Comparison of ENCODE assay signal across 10 mouse cellular contexts in the genomic region with DNA sequence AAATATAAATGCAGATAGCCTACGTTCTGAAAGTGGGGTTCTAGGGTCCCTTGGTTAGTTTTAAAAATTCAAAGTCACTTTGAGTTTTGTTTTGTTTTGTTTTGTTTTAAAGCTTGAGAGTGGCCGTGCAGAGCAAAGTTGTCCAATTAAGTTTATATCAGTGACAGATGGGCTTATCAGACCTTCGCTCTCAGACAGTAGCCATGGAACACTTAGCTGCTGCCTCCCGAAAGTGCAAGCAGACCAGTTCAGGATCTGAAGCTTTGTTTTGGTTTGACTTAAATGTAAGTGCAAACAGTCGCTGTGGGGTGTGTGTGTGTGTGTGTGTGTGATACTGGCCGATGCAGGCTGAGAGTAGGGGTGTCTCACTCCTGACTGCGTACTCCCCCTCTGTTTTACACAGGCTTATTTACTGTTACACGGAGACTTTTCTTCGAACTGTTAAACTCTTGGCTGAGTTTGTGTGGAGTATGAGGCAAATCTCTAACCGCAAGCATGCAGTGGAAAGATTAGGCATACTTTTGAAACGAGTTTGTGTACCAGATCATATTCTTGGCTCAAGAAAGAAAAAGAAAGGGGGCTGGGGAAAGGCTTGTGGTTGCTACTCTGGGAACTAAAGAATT. TPM values are rescaled to one million over a fixed set of nuclear protein-coding genes. Genes with fewer than 3 reads are reported as not detected.
DNase-seq lines count a peak whose midpoint lies in the region; ATAC-seq lines count a peak whose summit lies in the region.
"Had no signal": no experiment of that assay in that cellular context is flagged by ENCODE, and none has a peak within 500 bp of the region (broad histone marks: within the 10 kb centered on the region; RNA-seq: fewer than 3 reads in every experiment).

No protein-coding gene starts in this region.

- no peaks in the 10 kb centered on the region for H3K4me1 ChIP-seq in midbrain, embryonic 14.5 days (ENCODE audit: control insufficient read depth, insufficient read depth, low read length)
- H3K4me1 ChIP-seq in forebrain, embryonic 15.5 days: no peaks in the 10 kb centered on the region

- no peak overlapping the region for H3K4me2 ChIP-seq in midbrain, embryonic 14.5 days (ENCODE audit: low read length)
- no peak overlapping the region for H3K4me2 ChIP-seq in forebrain, embryonic 15.5 days (replicated peaks)

- no peak overlapping the region for H3K27ac ChIP-seq in midbrain, embryonic 14.5 days (replicated peaks; ENCODE audit: low read depth, low read length)
- no peak overlapping the region for H3K27ac ChIP-seq in forebrain, embryonic 15.5 days (replicated peaks)

- no peaks in the 10 kb centered on the region for H3K36me3 ChIP-seq in midbrain, embryonic 14.5 days (ENCODE audit: control insufficient read depth, insufficient read depth, low read length)
- H3K36me3 ChIP-seq in forebrain, embryonic 15.5 days: no peaks in the 10 kb centered on the region

- no peak overlapping the region for H3K4me3 ChIP-seq in midbrain, embryonic 14.5 days (replicated peaks; ENCODE audit: low read depth, low read length)
- no peak overlapping the region for H3K4me3 ChIP-seq in forebrain, embryonic 15.5 days

- no peaks in the 10 kb centered on the region for H3K9me3 ChIP-seq in midbrain, embryonic 14.5 days (ENCODE audit: control insufficient read depth, low read length)
- H3K9me3 ChIP-seq in forebrain, embryonic 15.5 days: no peaks in the 10 kb centered on the region

- 88% methylated on average over 11 of the region's 11 CpGs for WGBS in midbrain, embryonic 14.5 days
- WGBS in forebrain, embryonic 15.5 days: 86% methylated on average over 11 of the region's 11 CpGs

- peak; percentile 51 to 64 for DNase-seq in heart, adult 9 months (ENCODE audit: low spot score in 2 of 2)
- DNase-seq in heart, postnatal 36 days: no peak
- DNase-seq in kidney, postnatal 14 days: peak; percentile 53
- no peak for DNase-seq in midbrain, embryonic 14.5 days
- no peak for DNase-seq in c-Kit-positive CD71-positive TER-119-positive erythroid progenitor cells, embryonic 14.5 days (ENCODE audit: low spot score)

- H3K9ac ChIP-seq in midbrain, embryonic 14.5 days (replicated peaks; ENCODE audit: low read length): no peak overlapping the region
- no peak overlapping the region for H3K9ac ChIP-seq in forebrain, embryonic 15.5 days (replicated peaks)

- H3K27me3 ChIP-seq in midbrain, embryonic 14.5 days (ENCODE audit: control insufficient read depth, insufficient read depth, low read length): no peaks in the 10 kb centered on the region
- no peaks in the 10 kb centered on the region for H3K27me3 ChIP-seq in forebrain, embryonic 15.5 days

- intact Hi-C loops in heart, postnatal 36 days (cut with DNase I): no loop called here

- 0 out of 2 replicates have a peak, but pooled peaks have one; percentile 29 for ATAC-seq in common myeloid progenitor, adult 5-6 weeks (replicated peaks; ENCODE audit: low read depth, poor library complexity, severe bottlenecking)
- ATAC-seq in megakaryocyte progenitor cell, adult 5-6 weeks (replicated peaks; ENCODE audit: poor library complexity): peak; percentile 82
- ATAC-seq in midbrain, embryonic 14.5 days (ENCODE audit: low FRiP score, low TSS enrichment): no peak
- ATAC-seq in forebrain, embryonic 15.5 days (replicated peaks): no peak

RNA-seq across cellular contexts. Expression of a gene that starts 37.9 kb away (rescaled TPM):
- not detected for total RNA-seq in heart, postnatal 36 days (2021)
- not detected in 2 replicates for total RNA-seq in common myeloid progenitor, adult 5-6 weeks (2017)
- total RNA-seq in megakaryocyte progenitor cell, adult 5-6 weeks (2015): not detected in 2 replicates
- total RNA-seq in megakaryocyte progenitor cell, adult 5-6 weeks (2017): not detected in 2 replicates
- not detected in 2 replicates for polyA plus RNA-seq in midbrain, embryonic 14.5 days (2014; fragmentation: Nextera tagmentation; extraction: Ambion mirVana)
- polyA plus RNA-seq in forebrain, embryonic 15.5 days (2015; fragmentation: Nextera tagmentation; extraction: Ambion mirVana): not detected in 2 replicates
- polyA plus RNA-seq: cortical plate, adult 2 months; limb, embryonic 11.5 days had no signal

RNA-seq across cellular contexts. Expression of a gene that starts 46.4 kb away (rescaled TPM):
- not detected for total RNA-seq in heart, postnatal 36 days (2021)
- 0.05 TPM in 1 of 2 replicates, not detected in the other for total RNA-seq in common myeloid progenitor, adult 5-6 weeks (2017)
- not detected in 2 replicates for total RNA-seq in megakaryocyte progenitor cell, adult 5-6 weeks (2015)
- total RNA-seq in megakaryocyte progenitor cell, adult 5-6 weeks (2017): not detected in 2 replicates
- not detected in 2 replicates for polyA plus RNA-seq in midbrain, embryonic 14.5 days (2014; fragmentation: Nextera tagmentation; extraction: Ambion mirVana)
- polyA plus RNA-seq in forebrain, embryonic 15.5 days (2015; fragmentation: Nextera tagmentation; extraction: Ambion mirVana): not detected in 2 replicates
- polyA plus RNA-seq: cortical plate, adult 2 months had no signal

RNA-seq across cellular contexts. Expression of a gene that starts 58.8 kb away (rescaled TPM):
- total RNA-seq in heart, postnatal 36 days (2021): under 1 TPM; 0.30 to 0.50 TPM
- not detected in 2 replicates for total RNA-seq in common myeloid progenitor, adult 5-6 weeks (2017)
- not detected in 2 replicates for total RNA-seq in megakaryocyte progenitor cell, adult 5-6 weeks (2015)
- total RNA-seq in megakaryocyte progenitor cell, adult 5-6 weeks (2017): not detected in 2 replicates
- polyA plus RNA-seq in midbrain, embryonic 14.5 days (2014; fragmentation: Nextera tagmentation; extraction: Ambion mirVana): not detected in 2 replicates
- 0.24 TPM in 1 of 2 replicates, not detected in the other for polyA plus RNA-seq in forebrain, embryonic 15.5 days (2015; fragmentation: Nextera tagmentation; extraction: Ambion mirVana)

Comparison
In these comparisons a context has a peak if more than half of its experiments do, and no peak if none do; other contexts are left out.
1. DNase-seq: peak in heart, adult 9 months (2 of 2) and kidney, postnatal 14 days (single experiment); none in heart, postnatal 36 days (0 of 2), midbrain, embryonic 14.5 days (single experiment) and c-Kit-positive CD71-positive TER-119-positive erythroid progenitor cells, embryonic 14.5 days (single experiment).
2. ATAC-seq: peak in common myeloid progenitor, adult 5-6 weeks (single experiment) and megakaryocyte progenitor cell, adult 5-6 weeks (single experiment); none in midbrain, embryonic 14.5 days (single experiment) and forebrain, embryonic 15.5 days (single experiment).